Comparison of ENCODE assay signal across 18 mouse cellular contexts in the genomic region with DNA sequence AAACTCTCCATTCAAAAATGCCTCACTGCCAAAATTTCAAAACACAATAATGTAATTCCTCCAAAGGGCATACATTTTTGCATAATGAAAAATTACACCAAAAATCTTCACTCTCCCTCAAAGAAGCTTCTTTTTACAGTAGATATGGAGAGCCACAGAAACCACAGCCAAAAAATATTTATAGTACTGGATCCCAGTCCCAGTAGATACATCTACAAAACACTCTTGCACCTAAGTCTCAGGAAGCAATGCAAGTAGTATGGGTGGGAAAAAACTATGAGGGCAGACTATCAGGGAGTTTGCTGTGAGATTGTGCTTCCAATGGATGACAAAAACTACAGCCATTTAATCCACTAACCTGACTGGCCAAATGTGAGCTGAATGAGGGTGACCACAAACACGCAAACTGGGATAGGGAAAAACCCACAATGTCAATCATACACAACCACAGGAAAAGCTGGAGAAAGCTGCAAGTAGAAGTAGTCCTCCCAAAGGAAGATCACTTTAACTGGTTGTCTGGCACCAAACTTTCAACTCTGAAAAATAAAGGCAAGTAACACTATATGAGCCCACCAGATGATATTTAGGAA.
"Had no signal": no experiment of that assay in that cellular context is flagged by ENCODE, and none has a peak within 500 bp of the region (broad histone marks: within the 10 kb centered on the region; RNA-seq: fewer than 3 reads in every experiment).

No protein-coding gene starts in this region.

- DNase-seq: gastrocnemius, postnatal 14 days; gastrocnemius, postnatal 36 days; heart, adult 11 months; heart, adult 2 months; heart, postnatal 14 days; heart, postnatal 36 days; kidney, adult 18-20 months; kidney, adult 9 months; kidney, postnatal 14 days; kidney, postnatal 36 days; layer of hippocampus, adult 9-11 months; layer of hippocampus, postnatal 36 days; left cerebral cortex, postnatal 4 days; liver, embryonic 13.5 days had no signal

- ATAC-seq: hindbrain, embryonic 16.5 days; inflammation-experienced regulatory T-cells, adult 6 months; intestine, embryonic 15.5 days; intestine, postnatal 0 days had no signal
